ENCODE assay signal across 10 mouse cellular contexts in genomic region chr1:38186227-38186545, GRCm38 (mm10).
"Had no signal": no experiment of that assay in that cellular context is flagged by ENCODE, and none has a peak within 500 bp of the region (broad histone marks: within the 10 kb centered on the region; RNA-seq: fewer than 3 reads in every experiment).

No protein-coding gene starts in this region.

- H3K4me1 ChIP-seq: liver, embryonic 12.5 days; liver, embryonic 15.5 days; megakaryocyte, embryonic 14.5 days; midbrain, embryonic 10.5 days had no signal

- H3K27ac ChIP-seq: kidney, postnatal 0 days; left cerebral cortex, adult 2 months; limb, embryonic 12.5 days; liver, embryonic 12.5 days; liver, embryonic 15.5 days; lung, embryonic 15.5 days; midbrain, embryonic 10.5 days; stomach, postnatal 0 days had no signal

- H3K36me3 ChIP-seq: liver, embryonic 12.5 days; liver, embryonic 15.5 days; lung, embryonic 15.5 days had no signal

- H3K4me3 ChIP-seq: left cerebral cortex, adult 2 months; limb, embryonic 12.5 days; liver, embryonic 12.5 days; liver, embryonic 15.5 days; lung, embryonic 15.5 days; megakaryocyte, embryonic 14.5 days; midbrain, embryonic 10.5 days had no signal

- H3K9me3 ChIP-seq: limb, embryonic 12.5 days; liver, embryonic 12.5 days; liver, embryonic 15.5 days; lung, embryonic 15.5 days; megakaryocyte, embryonic 14.5 days; midbrain, embryonic 10.5 days had no signal

- H3K27me3 ChIP-seq: limb, embryonic 12.5 days; liver, embryonic 12.5 days; liver, embryonic 15.5 days; lung, embryonic 15.5 days; megakaryocyte, embryonic 14.5 days had no signal

- H3K9ac ChIP-seq: limb, embryonic 12.5 days; liver, embryonic 12.5 days; liver, embryonic 15.5 days; lung, embryonic 15.5 days had no signal

- H3K4me2 ChIP-seq: limb, embryonic 12.5 days; liver, embryonic 12.5 days; liver, embryonic 15.5 days; lung, embryonic 15.5 days had no signal

- ATAC-seq: intestine, postnatal 0 days; liver, embryonic 12.5 days had no signal
